ENCODE assay signal across 25 mouse cellular contexts in the genomic region with DNA sequence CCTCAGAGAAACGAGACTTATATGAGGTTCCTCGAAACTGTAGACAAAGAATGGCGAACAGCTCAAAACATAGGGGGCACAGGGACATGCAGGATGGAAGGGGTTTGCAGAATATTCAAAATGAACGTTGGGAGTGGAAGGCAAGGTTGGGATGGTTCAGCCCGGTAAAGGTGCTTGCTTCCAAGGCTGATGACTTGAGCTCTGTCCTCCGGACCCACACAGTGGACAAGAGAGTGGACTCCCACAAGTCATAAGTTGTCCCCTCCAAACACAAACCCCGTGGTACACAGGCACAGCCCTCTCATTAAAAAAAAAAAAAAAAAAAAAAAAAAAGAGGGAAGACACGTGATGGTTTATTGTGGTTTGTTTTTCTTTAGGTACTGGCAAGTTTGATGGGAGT.
"Had no signal": no experiment of that assay in that cellular context is flagged by ENCODE, and none has a peak within 500 bp of the region (broad histone marks: within the 10 kb centered on the region; RNA-seq: fewer than 3 reads in every experiment).

No protein-coding gene starts in this region.

- H3K36me3 ChIP-seq: embryonic facial prominence, embryonic 10.5 days; embryonic facial prominence, embryonic 12.5 days; embryonic facial prominence, embryonic 13.5 days; embryonic facial prominence, embryonic 15.5 days; forebrain, embryonic 10.5 days; forebrain, embryonic 12.5 days; forebrain, embryonic 15.5 days had no signal

- H3K9me3 ChIP-seq: embryonic facial prominence, embryonic 10.5 days; embryonic facial prominence, embryonic 12.5 days; embryonic facial prominence, embryonic 13.5 days; embryonic facial prominence, embryonic 15.5 days; forebrain, embryonic 10.5 days; forebrain, embryonic 12.5 days; forebrain, embryonic 13.5 days; forebrain, embryonic 15.5 days had no signal

- H3K27ac ChIP-seq: embryonic facial prominence, embryonic 10.5 days; embryonic facial prominence, embryonic 12.5 days; embryonic facial prominence, embryonic 15.5 days; forebrain, embryonic 10.5 days; forebrain, embryonic 12.5 days; forebrain, embryonic 13.5 days; forebrain, embryonic 15.5 days; gastrocnemius, adult 2 months; heart, adult 2 months had no signal

- ATAC-seq: forebrain, embryonic 13.5 days; forebrain, embryonic 14.5 days; forebrain, embryonic 15.5 days; forebrain, embryonic 16.5 days; forebrain, postnatal 0 days had no signal

- H3K9ac ChIP-seq: embryonic facial prominence, embryonic 12.5 days; embryonic facial prominence, embryonic 15.5 days; forebrain, embryonic 12.5 days; forebrain, embryonic 13.5 days; forebrain, embryonic 15.5 days; forebrain, postnatal 0 days had no signal

- H3K4me2 ChIP-seq: forebrain, embryonic 12.5 days; forebrain, embryonic 15.5 days had no signal

- DNase-seq: cerebellum, adult 8-10 months; cerebellum, adult 9-10 months; cerebellum, adult 9-11 months; cerebellum, postnatal 14 days; cerebellum, postnatal 25 days; cerebellum, postnatal 36 days; forebrain, postnatal 0 days; gastrocnemius, adult 2 months; gastrocnemius, postnatal 10 days; gastrocnemius, postnatal 14 days; gastrocnemius, postnatal 25 days; gastrocnemius, postnatal 36 days; heart, adult 18-20 months; heart, adult 2 months had no signal

- H3K4me3 ChIP-seq: embryonic facial prominence, embryonic 10.5 days; embryonic facial prominence, embryonic 12.5 days; embryonic facial prominence, embryonic 13.5 days; embryonic facial prominence, embryonic 15.5 days; erythroblast, embryonic 14.5 days; forebrain, embryonic 10.5 days; forebrain, embryonic 12.5 days; forebrain, embryonic 13.5 days; forebrain, embryonic 15.5 days; gastrocnemius, adult 2 months; heart, adult 2 months had no signal

- H3K4me1 ChIP-seq: embryonic facial prominence, embryonic 10.5 days; embryonic facial prominence, embryonic 12.5 days had no signal
